Mouse (Mus musculus) liver, embryonic 14.5 days (tissue): ENCODE data around the gene Siah1a.

Experiments used
- CTCF ChIP-seq: IDR thresholded peaks from 2 replicates; pipeline ENCODE4 v1.5.1; 2016; ENCODE audit warnings: antibody characterized with exemption, low read depth, control low read depth
- EP300 ChIP-seq: IDR thresholded peaks from 2 replicates; pipeline ENCODE4 v1.6.1; 2016; ENCODE audit warnings: antibody characterized with exemption, low read depth

GRCm38 (mm10) chr8:86720756-86721459 lies 24.8 kb downstream of the Siah1a start:
- TF ChIP-seq CTCF (peak; percentile 47; the same call in 1 of the 2 replicates), EP300 (no peak)
